Mouse (Mus musculus): ENCODE results near the gene Lrrc27.
A peak's percentile ranks its signal among the peaks of the same experiment; 100 is the strongest.

The Lrrc27 gene

GRCm38 (mm10) chr7:139212754-139213745 lies at the start of gene Lrrc27, which contains the start of gene Stk32c:
Gene Lrrc27 (plus strand): TSS chr7:139212988.
Gene Stk32c (minus strand): TSS chr7:139213307.
- DNase-seq (ENCODE audit: low spot score in 2 of 2): peak; percentile 74 to 94

DNA sequence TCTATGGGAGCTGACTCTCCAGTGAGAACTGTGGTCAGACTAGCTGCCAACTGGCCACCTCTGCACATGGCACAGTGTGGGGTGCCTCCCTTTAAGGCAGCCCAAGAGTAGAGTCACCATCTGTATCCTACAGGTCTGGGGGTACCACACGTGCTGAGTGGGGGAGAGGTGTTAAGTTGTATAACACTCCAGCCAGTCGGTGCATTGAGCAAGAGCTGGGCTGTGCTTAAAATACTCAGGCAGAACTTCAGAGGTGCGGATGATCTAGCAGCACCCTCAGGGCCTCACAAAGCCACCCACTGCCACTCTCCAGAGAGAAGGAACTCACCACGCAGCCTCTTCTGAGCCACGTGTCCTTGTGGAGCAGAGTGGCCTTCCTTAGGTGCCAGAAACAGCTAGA lies 48.4 kb upstream of the Lrrc27 start:
- DNase-seq (ENCODE audit: low spot score in 2 of 2): no peak

DNA sequence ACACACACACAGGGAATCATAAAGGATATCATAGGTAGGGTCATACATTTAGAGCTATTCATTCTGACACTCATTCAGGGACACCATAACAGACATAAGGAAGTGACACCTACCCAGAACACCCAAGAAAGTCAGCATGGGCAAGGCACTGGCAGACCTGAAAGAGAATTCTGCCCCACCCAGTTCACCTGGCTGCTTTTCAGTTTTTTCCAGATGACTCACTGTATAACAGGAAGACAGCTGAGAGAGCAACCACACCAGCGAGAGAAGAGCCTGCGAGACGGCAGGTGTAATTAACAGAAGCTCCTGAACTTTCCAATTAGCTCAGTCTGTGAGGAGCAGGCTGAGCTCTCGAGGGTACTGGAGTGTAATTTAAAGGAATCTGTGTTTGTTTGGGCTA lies 43.6 kb upstream of the Lrrc27 start:
- no peak for DNase-seq (ENCODE audit: low spot score in 2 of 2)

DNA sequence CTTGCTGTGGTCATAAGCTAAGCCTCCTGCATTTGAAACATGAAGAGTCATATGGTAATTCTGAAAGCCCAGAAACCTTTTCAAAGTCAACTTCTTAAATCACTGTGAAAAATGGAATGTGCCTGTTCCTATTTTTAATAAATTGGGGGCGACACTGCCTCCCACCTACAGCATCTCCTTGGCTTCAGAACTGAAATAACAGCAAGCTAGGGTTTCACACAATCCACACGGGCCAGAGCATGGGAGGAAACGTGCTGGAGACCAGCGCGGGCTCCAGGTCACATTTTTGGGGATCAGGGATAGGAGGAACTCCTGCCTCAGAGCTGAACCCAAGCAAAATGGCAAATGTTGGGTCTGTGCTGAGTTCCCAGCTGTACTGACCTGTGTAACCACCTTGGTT lies 33.5 kb upstream of the Lrrc27 start:
- no peak for DNase-seq (ENCODE audit: low spot score in 2 of 2)

- DNase-seq (ENCODE audit: low spot score in 2 of 2): no peak
Observed at GRCm38 (mm10) chr7:139180058-139180457, 32.7 kb upstream of the Lrrc27 start.

DNA sequence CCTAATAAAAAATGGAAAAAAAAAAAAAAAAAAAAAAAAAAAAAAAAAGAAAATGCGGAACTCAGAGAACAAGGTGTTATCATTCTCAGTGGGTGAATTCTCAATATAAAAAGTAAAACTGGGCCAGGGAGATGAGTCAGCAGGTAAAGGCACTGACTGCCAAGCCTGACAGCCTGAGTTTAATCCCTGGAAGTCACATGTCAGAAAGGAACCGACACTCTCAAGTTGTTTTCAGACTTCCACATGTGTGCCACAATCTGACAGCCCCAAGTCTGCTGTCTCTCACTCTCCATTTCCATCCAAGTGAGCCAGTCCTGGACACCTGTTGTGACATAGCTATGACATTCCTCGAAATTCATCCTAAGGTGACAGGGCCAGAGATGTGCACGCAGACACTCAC lies 28.4 kb upstream of the Lrrc27 start:
- no peak for DNase-seq (ENCODE audit: low spot score in 2 of 2)

- no peak for DNase-seq (ENCODE audit: low spot score in 2 of 2)
Observed at GRCm38 (mm10) chr7:139184846-139185245, 27.9 kb upstream of the Lrrc27 start.

DNA sequence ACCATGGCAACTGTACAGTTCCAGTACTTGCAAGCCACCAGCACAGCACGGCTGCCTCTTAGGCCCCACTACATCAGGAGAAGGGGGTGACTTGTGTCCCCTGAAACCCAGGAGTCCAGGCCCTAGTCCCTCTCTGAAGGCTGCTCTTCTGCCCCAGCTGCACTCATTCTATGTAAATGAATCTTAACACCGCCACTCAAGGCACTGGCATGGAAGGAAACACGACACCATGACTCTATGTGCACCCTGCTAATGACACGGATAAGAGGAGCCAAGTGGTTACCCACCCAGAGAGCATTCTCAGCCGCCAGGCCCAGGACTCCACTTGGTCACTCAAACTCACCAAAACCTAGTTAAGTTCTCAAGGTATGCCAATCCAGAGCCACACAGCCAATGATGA lies 26.8 kb upstream of the Lrrc27 start:
- DNase-seq (ENCODE audit: low spot score in 2 of 2): no peak

- no peak for DNase-seq (ENCODE audit: low spot score in 2 of 2)
Observed at GRCm38 (mm10) chr7:139186436-139186835, 26.4 kb upstream of the Lrrc27 start.

- DNase-seq (ENCODE audit: low spot score in 2 of 2): no peak
Observed at GRCm38 (mm10) chr7:139187277-139187676, 25.5 kb upstream of the Lrrc27 start.

- peak in 1 of 2 experiments; percentile 65 for DNase-seq (ENCODE audit: low spot score in 2 of 2)
Observed at GRCm38 (mm10) chr7:139187771-139188633, 24.8 kb upstream of the Lrrc27 start.

- no peak for DNase-seq (ENCODE audit: low spot score in 2 of 2)
Observed at GRCm38 (mm10) chr7:139188634-139189207, 24.1 kb upstream of the Lrrc27 start.

DNA sequence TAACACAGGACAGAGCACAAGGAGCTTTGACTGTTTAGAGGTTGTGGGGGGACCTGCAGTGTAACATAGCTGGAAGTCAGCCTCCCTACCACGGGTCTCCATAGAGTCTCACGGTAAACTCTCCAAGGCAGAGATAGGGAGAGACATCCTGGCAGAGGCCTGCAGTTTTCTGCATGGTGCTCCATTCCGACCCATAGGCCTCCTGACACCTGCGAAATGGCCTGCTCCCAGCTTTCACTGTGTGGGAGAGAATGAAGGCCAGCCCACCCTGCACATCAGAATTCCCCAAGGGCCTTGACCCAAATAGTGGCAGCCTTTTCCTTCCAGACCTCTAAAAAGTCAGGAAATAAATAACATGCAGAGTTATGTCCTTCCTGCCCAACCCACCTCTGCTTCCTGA lies 22.2 kb upstream of the Lrrc27 start:
- DNase-seq (ENCODE audit: low spot score in 2 of 2): no peak

- DNase-seq (ENCODE audit: low spot score in 2 of 2): no peak
Observed at GRCm38 (mm10) chr7:139191619-139192018, 21.2 kb upstream of the Lrrc27 start.

DNA sequence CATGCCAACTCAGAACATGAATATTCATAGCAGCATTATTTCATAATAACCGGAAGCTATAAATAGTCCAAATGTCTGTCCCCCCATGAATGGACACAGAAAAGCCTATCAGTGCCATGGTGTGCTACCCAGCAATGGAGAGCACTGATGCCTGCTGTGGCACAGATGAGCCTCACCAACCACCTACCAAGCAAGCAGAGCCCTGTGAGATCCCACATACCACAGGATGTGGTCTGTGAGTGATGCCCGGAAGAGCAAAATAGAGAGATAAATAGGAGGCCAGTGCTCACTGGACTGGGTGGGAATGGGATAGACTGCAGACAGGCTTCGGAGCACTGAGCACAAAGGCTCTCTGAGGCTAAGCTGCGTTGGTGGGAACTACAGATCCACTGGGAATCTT lies 15.8 kb upstream of the Lrrc27 start:
- no peak for DNase-seq (ENCODE audit: low spot score in 2 of 2)

DNA sequence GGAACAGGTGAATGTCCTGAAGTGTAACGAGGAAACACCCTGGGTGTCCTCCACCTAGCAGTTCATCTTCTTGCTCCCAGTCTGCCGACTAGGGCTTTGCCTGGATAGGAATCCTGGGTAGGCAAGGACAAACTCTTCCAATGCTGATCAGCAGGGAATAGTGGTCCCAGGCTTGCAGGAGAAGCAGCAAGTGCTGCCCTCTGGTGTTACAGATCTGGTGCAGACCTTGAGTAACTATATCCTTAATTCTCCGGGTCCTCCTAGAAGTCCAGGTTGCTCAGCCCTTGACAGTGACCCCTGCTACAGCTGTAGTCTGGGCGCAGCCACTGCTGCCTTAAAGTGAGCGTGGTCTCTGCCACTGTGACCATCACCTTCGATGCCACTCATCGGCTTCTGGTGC lies 12.7 kb upstream of the Lrrc27 start:
- DNase-seq (ENCODE audit: low spot score in 2 of 2): no peak

DNA sequence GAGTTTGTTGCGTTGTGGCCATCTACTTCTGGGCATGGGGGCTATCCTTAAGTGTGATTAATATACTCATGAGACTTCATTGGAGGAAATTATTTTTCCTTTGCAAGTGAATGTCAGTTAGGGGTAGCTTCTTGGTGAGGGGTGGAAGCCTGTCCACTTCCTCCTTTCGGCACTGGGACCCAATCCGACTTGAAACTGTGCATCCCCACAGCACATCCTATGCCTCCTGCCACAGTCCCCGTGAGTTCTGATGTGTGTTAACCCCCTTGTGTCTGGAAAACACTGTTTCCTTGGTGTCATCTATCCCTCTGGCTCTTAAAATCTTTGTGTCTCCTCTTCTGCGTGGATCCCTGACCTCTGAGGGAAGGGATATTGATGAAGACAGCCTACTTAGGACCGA lies 11.6 kb upstream of the Lrrc27 start:
- peak in 1 of 2 experiments; percentile 4 for DNase-seq (ENCODE audit: low spot score in 2 of 2)

GRCm38 (mm10) chr7:139208023-139208772 lies 4.6 kb upstream of the Lrrc27 start:
- peak in 1 of 2 experiments; percentile 67 for DNase-seq (ENCODE audit: low spot score in 2 of 2)

- peak in 1 of 2 experiments; percentile 12 for DNase-seq (ENCODE audit: low spot score in 2 of 2)
Observed at GRCm38 (mm10) chr7:139208773-139209095, 4.1 kb upstream of the Lrrc27 start.

DNA sequence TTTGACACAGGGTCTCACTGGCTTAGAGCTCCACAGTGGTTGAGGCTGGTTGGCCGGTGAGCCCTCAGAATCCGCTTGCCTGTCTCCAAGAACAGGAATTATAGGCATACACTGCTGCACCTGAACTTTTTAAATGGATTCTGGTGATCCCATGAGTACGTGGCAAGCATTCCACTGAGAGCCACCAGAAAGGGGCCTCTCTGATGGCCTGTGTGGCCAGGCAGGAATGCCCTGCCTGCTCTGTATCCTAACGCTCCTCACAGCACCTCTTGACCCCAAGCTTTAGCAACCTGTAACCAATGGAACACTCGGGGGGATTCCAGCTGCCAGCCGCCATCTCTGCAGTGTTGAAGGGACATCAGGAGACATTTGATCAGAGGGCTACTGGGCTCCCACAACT lies 1.0 kb upstream of the Lrrc27 start:
- DNase-seq (ENCODE audit: low spot score in 2 of 2): peak in 1 of 2 experiments; percentile 9

- DNase-seq (ENCODE audit: low spot score in 2 of 2): no peak
Observed at GRCm38 (mm10) chr7:139213751-139214150, 963 bp downstream of the Lrrc27 start.

Data from spleen, postnatal 10 days (tissue).